Mouse (Mus musculus) liver, adult 2 months (tissue): Measurements from ENCODE around the gene Adgra1.

Experiments
- CTCF ChIP-seq: fragments of 200-500 bp; IDR thresholded peaks from 2 replicates; pipeline ENCODE4 v1.5.1; 2011; ENCODE audit warnings: low read depth, low read length, control low read depth
- POLR2A ChIP-seq: fragments of 200-500 bp; IDR thresholded peaks from 2 replicates; pipeline ENCODE4 v1.6.1; 2011; ENCODE audit warnings: low read length, control low read depth; ENCODE audit not compliant: insufficient read depth; ENCODE audit errors: extremely low read depth

GRCm38 (mm10) chr7:139896271-139896670 lies 62.3 kb downstream of the Adgra1 start:
- TF ChIP-seq CTCF (no peak), POLR2A (no peak)
